Mouse (Mus musculus): Measurements from ENCODE around the gene Lmntd1.

DNA sequence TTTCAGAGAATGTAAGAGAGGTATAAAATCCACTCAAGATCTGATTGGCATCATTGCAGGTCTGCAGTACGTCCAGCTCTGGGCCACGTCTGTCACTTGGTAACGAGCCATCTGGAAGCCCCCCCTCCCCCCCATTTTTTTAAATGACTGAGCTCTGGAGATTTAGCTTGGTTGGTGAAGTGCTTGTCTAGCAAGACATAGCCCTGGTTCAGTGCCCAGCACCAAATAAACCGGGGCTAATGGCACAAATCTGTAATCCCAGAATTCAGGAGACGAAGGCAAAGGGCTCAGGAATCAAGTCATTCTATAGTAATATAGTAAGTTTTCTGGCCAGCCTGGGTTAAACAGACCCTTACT is 130.8 kb downstream of the Lmntd1 start:
- TF ChIP-seq CTCF (IDR thresholded peaks at IDR 0.05; ENCODE audit: low read depth, low read length): no peak
- no peak for TF ChIP-seq POLR2A (IDR thresholded peaks at IDR 0.05; ENCODE audit: borderline replicate concordance, low read depth, low read length)
